Mouse (Mus musculus) brown adipose tissue, adult 24 weeks (tissue): ENCODE measurements around the gene Itga4. TPM values are rescaled to one million over a fixed set of nuclear protein-coding genes. Genes with fewer than 3 reads are reported as not detected.

Source experiments
- H3K27ac ChIP-seq: fragments of 200-500 bp; replicated peaks from 2 replicates; pipeline ENCODE4 v1.5.1; 2012; ENCODE audit warnings: low read depth, mild to moderate bottlenecking, low read length
- H3K4me1 ChIP-seq: fragments of 200-500 bp; 2 replicates; pipeline ENCODE4 v1.6.1; 2012; ENCODE audit warnings: low read length, mixed read lengths; ENCODE audit not compliant: control insufficient read depth, insufficient read depth, insufficient read length
- H3K4me3 ChIP-seq: fragments of 200-500 bp; 2 replicates; pipeline ENCODE4 v1.5.1; 2012; ENCODE audit warnings: low read depth, mild to moderate bottlenecking, low read length, moderate library complexity; ENCODE audit not compliant: insufficient read depth
- polyA plus RNA-seq: library from polyadenylated mRNA; stranded (reverse); fragments of >200 nt; gene quantifications from 2 replicates; pipeline ENCODE4 v1.2.4, GENCODE M21; 2012; ENCODE audit not compliant: missing spikeins, insufficient read depth, insufficient read length

Gene Itga4
- polyA plus RNA-seq, 1 experiment = 1.1 TPM

- H3K4me3 ChIP-seq = no peak overlapping the region
- H3K4me1 ChIP-seq = peaks cover 9% of the 10 kb centered on the region; the same call in 1 of the 2 replicates
- H3K27ac ChIP-seq = 0 out of 2 replicates have a peak overlapping the region, but pooled peaks have one; percentile 0
Measured at GRCm38 (mm10) chr2:79254588-79255191, 536 bp upstream of the Itga4 start.

- Histone ChIP-seq H3K27ac (peak overlapping the region; percentile 73), H3K4me3 (peak overlapping the region; percentile 47)
Measured at GRCm38 (mm10) chr2:79256001-79256339, 744 bp downstream of the Itga4 start.

GRCm38 (mm10) chr2:79256376-79256775 is 1.1 kb downstream of the Itga4 start:
- peaks cover 9% of the 10 kb centered on the region; the same call in 1 of the 2 replicates for H3K4me1 ChIP-seq
- H3K27ac ChIP-seq = peak overlapping the region; percentile 73
- H3K4me3 ChIP-seq = peak overlapping the region; percentile 47

More at GRCm38 (mm10) chr2:79256001-79256339, 744 bp downstream of the Itga4 start:
- H3K4me1 ChIP-seq = peaks cover 9% of the 10 kb centered on the region; the same call in 1 of the 2 replicates

- Histone ChIP-seq H3K4me1 (peaks cover 9% of the 10 kb centered on the region; the same call in 1 of the 2 replicates), H3K27ac (no peak overlapping the region), H3K4me3 (no peak overlapping the region)
Measured at GRCm38 (mm10) chr2:79256880-79257279, 1.7 kb downstream of the Itga4 start.

DNA sequence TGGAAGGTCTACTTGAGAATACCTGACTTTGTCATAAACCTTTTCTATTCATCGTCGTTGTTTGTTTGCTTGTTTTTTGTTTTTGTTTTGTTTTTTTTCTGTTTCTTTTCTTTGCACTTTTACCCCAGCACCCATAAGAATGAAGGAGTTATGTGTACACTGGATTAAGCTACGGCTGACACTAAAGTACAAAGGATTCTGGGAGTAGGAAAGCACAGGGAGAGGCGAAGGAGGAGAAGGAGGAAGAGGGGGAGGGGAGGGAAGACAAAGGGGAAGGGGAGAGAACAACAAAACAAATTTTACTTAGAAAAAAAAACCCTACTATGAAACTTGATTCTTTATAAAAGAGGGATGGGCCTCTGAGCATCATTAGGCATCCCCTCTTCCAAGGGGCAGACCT is 2.2 kb downstream of the Itga4 start:
- no peak overlapping the region for H3K4me3 ChIP-seq
- H3K27ac ChIP-seq = no peak overlapping the region
- peaks cover 9% of the 10 kb centered on the region; the same call in 1 of the 2 replicates for H3K4me1 ChIP-seq

DNA sequence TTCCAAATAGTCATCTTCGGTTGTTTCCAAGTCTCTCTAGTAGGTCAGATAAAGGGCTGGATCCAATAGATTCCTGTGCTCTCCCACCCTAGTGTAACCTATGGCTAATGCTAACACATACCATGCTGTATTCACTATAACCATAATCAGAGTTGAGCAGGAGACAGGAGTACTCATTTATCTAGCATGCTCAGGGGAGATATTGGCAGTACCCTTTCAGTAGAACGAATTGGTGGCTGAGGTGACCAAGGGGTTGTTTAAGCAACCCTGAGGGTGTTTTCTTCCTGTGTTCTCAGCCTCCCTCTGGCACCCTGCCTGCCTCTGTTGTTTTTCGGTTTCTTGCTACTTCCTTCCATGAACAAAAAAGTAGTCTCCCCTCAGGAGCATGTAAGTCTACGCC is 4.1 kb downstream of the Itga4 start:
- 0 out of 2 replicates have a peak, but pooled peaks cover 5% of the 10 kb centered on the region for H3K4me1 ChIP-seq
- H3K4me3 ChIP-seq = no peak overlapping the region
- H3K27ac ChIP-seq = no peak overlapping the region

GRCm38 (mm10) chr2:79265665-79266064 is 10.4 kb downstream of the Itga4 start:
- no peak overlapping the region for H3K4me3 ChIP-seq
- H3K4me1 ChIP-seq = no peaks in the 10 kb centered on the region
- H3K27ac ChIP-seq = no peak overlapping the region

GRCm38 (mm10) chr2:79266480-79266879 is 11.3 kb downstream of the Itga4 start:
- no peak overlapping the region for H3K27ac ChIP-seq
- no peak overlapping the region for H3K4me3 ChIP-seq
- H3K4me1 ChIP-seq = no peaks in the 10 kb centered on the region

DNA sequence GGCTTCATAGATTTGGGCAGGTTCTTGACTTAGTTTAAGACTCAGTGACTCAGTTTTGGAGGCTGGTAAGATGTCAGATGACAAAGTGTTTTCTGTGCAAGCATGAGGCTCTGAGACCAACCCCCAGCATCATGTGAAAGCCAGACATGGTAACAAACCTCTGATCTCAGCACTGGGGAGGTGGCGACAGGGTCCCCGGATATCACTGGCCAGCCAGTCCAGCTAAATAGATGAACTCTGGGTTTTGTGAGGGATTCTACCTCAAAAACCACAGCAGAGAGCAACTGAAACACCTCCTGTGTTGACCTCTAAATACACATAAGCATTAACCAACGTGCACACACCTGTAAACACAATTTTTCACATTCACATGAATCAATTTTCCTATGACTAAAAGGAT is 12.0 kb downstream of the Itga4 start:
- Histone ChIP-seq H3K4me3 (no peak overlapping the region), H3K4me1 (no peaks in the 10 kb centered on the region), H3K27ac (no peak overlapping the region)

DNA sequence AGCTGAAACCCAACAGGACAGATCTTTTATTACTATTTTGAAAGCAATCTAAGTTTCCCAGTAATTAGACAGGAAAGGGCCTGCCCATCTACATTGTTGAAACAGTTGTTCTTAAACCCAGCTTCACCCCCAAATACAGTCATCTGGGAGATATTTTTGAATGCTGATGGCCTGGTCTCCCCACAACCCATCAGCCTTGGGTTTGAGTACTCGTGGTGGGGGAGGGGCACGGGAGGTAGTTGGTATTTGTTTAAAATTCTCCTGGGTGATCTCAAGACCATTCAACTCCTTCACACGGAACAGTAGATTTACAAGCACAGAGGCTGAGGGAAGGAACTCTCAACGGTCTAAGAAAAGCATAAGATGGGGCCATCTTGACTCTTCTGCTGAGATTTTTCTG is 13.6 kb downstream of the Itga4 start:
- Histone ChIP-seq H3K4me1 (no peaks in the 10 kb centered on the region), H3K4me3 (no peak overlapping the region), H3K27ac (no peak overlapping the region)

- no peak overlapping the region for H3K4me3 ChIP-seq
- H3K27ac ChIP-seq = no peak overlapping the region
- H3K4me1 ChIP-seq = no peaks in the 10 kb centered on the region
Measured at GRCm38 (mm10) chr2:79270034-79270535, 14.9 kb downstream of the Itga4 start.

GRCm38 (mm10) chr2:79271838-79272237 is 16.6 kb downstream of the Itga4 start:
- Histone ChIP-seq H3K27ac (no peak overlapping the region), H3K4me1 (no peaks in the 10 kb centered on the region), H3K4me3 (no peak overlapping the region)

DNA sequence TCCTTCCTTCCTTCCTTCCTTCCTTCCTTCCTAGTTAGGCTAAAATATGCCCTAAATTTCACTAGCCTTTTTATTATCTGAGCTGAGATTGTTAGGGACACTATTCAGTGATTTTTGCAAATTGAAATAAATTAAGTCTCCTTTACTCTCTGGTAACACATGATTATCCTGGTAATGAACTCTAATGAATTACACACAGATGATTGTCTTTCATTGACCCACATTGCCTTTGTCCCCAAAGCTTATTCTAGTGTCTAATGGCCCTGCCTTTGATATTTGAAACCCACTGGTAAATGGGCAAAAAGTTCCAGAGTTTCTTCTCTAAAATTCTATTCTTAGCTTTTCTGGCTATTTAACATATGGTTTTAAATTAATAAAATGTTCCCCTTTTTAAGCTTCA is 23.4 kb downstream of the Itga4 start:
- Histone ChIP-seq H3K4me3 (no peak overlapping the region), H3K4me1 (no peaks in the 10 kb centered on the region), H3K27ac (no peak overlapping the region)

- no peaks in the 10 kb centered on the region for H3K4me1 ChIP-seq
- H3K27ac ChIP-seq = no peak overlapping the region
- H3K4me3 ChIP-seq = no peak overlapping the region
Measured at GRCm38 (mm10) chr2:79284206-79284605, 29.0 kb downstream of the Itga4 start.

GRCm38 (mm10) chr2:79290149-79290548 is 34.9 kb downstream of the Itga4 start:
- Histone ChIP-seq H3K4me3 (no peak overlapping the region), H3K4me1 (no peaks in the 10 kb centered on the region), H3K27ac (no peak overlapping the region)

DNA sequence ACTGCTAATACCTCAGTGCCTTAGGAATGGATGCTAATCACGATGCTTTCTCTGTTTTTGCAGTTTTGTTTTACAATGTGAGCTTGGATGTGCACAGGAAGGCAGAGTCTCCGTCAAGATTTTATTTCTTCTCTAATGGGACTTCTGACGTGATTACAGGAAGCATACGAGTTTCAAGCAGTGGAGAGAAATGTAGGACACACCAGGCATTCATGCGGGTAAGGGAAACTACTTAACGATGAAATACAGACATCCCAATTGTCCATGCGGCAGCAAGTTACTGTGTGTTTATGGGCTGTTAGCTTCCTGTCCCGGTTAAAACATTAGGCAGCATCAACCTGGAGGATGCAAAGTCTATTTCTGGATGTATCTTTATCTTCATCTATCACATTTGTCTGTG is 36.7 kb downstream of the Itga4 start:
- Histone ChIP-seq H3K4me3 (no peak overlapping the region), H3K4me1 (no peaks in the 10 kb centered on the region)

More for the DNA sequence above, 36.7 kb downstream of the Itga4 start:
- H3K27ac ChIP-seq = no peak overlapping the region
